Mouse (Mus musculus) heart, postnatal 0 days (tissue): ENCODE measurements at regions not wholly inside any gene's neighbourhood (a gene's known extent, or its start where the extent isn't known, plus 50 kb on each side); places are given as distances from the start of the nearest gene placed in this dataset.

Experiments used
- CTCF ChIP-seq: IDR thresholded peaks from 2 replicates; pipeline ENCODE4 v1.5.1; 2016; ENCODE audit warnings: antibody characterized with exemption, control low read depth, low read depth
- EP300 ChIP-seq: IDR thresholded peaks from 2 replicates; pipeline ENCODE4 v1.6.1; 2016; ENCODE audit warnings: antibody characterized with exemption, low read depth

DNA sequence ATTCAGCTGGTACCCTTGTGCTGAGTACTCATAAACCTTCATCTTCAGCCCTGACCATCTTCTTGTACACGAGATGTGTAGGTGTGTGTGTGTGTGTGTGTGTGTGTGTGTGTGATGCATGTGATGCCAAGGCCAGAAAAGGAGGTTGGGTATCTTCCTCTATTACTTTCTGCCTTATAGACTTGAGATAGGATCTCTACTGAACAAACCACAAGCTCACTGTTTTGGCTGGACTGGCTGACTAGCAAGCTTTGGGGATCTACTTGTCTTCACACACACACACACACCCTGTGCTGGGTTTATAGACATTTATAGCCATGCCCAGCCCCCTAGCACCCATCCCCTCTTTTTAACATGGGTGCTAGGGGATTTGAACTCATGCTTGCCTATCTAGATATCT lies 79.4 kb upstream of the Egln3 start:
- TF ChIP-seq CTCF (no peak), EP300 (no peak)
